Mouse (Mus musculus) stomach, postnatal 0 days (tissue): ENCODE data around the gene Catsper3.

Experiments used
- CTCF ChIP-seq: IDR thresholded peaks from 2 replicates; pipeline ENCODE4 v1.5.1; 2016; ENCODE audit warnings: antibody characterized with exemption, low read depth, mild to moderate bottlenecking, moderate library complexity
- EP300 ChIP-seq: optimal IDR thresholded peaks from 2 replicates; pipeline ENCODE3; 2016; ENCODE audit warnings: antibody characterized with exemption

DNA sequence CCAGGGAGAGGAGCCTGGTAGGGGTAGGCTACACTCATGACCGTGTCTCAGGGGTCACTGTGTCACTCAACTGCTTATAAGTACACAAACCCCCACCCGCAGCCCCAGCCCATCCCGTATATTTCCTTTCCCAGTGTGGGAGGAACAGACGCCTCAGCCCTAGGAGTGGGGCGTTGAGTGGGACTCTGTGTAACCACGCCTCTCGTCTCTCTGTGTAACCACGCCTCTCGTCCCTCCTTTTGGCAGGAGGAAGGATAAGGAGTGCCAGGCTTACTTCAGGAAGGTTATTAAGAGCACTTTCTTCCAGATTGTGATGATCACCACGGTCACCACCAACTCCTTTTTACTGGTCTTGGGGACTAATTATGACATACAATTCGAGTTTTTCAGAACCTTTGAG is 1.8 kb downstream of the Catsper3 start:
- TF ChIP-seq CTCF (no peak), EP300 (no peak)
